In the genomic region with DNA sequence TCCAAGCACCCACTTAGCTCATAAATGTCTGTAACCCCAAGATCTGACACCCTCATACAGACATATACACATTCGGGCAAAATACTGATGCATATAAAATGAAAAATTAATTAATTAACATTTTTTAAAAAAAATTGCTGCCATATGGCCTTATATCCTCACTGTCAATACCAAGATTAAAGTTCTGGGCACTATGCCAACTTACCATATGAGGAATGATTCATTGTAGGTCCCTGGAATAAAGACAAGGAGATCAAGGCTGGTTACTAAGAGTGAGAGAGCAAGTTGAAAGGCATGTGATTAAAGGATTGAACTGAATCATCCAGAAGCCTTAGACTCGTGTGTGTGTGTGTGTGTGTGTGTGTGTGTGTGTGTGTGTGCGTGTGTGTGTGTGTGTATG, we compare ENCODE assay signal across 19 mouse cellular contexts. TPM values are rescaled to one million over a fixed set of nuclear protein-coding genes. Genes with fewer than 3 reads are reported as not detected.
DNase-seq lines count a peak whose midpoint lies in the region; ATAC-seq and TF ChIP-seq lines count a peak whose summit lies in the region.
"Had no signal": no experiment of that assay in that cellular context is flagged by ENCODE, and none has a peak within 500 bp of the region (broad histone marks: within the 10 kb centered on the region; RNA-seq: fewer than 3 reads in every experiment).

No protein-coding gene starts in this region.

- H3K4me1 ChIP-seq in lung, embryonic 14.5 days (ENCODE audit: insufficient read depth) = no peaks in the 10 kb centered on the region
- H3K4me1 ChIP-seq in MEL (ENCODE audit: control insufficient read depth in 1 of 2, insufficient read depth in 2 of 2, low read length in 2 of 2) = peaks cover 17% of the 10 kb centered on the region in 2 experiments
- H3K4me1 ChIP-seq in forebrain, postnatal 0 days (ENCODE audit: insufficient read depth) = no peaks in the 10 kb centered on the region
- H3K4me1 ChIP-seq in intestine, embryonic 15.5 days (replicated peaks) = no peaks in the 10 kb centered on the region
- H3K4me1 ChIP-seq: heart, embryonic 10.5 days; hindbrain, embryonic 13.5 days; kidney, embryonic 15.5 days; limb, embryonic 13.5 days had no signal

- WGBS in lung, embryonic 14.5 days = 49% methylated on average over 3 of the region's 3 CpGs
- WGBS in forebrain, postnatal 0 days = 44% methylated on average over 3 of the region's 3 CpGs
- 64% methylated on average over 3 of the region's 3 CpGs for WGBS in intestine, embryonic 15.5 days

- no peak for TF ChIP-seq POLR2A in MEL (IDR thresholded peaks at IDR 0.05; ENCODE audit: control insufficient read depth in 1 of 2, insufficient read depth in 1 of 2, low read depth in 1 of 2, low read length in 2 of 2, poor library complexity in 1 of 2)

- TF ChIP-seq EP300 in MEL (IDR thresholded peaks at IDR 0.05; ENCODE audit: low read depth in 1 of 2, low read length in 2 of 2) = peak in 1 of 2 experiments; percentile 32; a peak in 2 of 4 replicates

- H3K4me2 ChIP-seq in lung, embryonic 14.5 days = no peak overlapping the region
- H3K4me2 ChIP-seq in forebrain, postnatal 0 days (ENCODE audit: low read depth) = no peak overlapping the region
- no peak overlapping the region for H3K4me2 ChIP-seq in intestine, embryonic 15.5 days (replicated peaks)
- H3K4me2 ChIP-seq: hindbrain, embryonic 13.5 days; kidney, embryonic 15.5 days; limb, embryonic 13.5 days had no signal

- no peak for TF ChIP-seq CTCF in lung, embryonic 14.5 days (IDR thresholded peaks at IDR 0.05; ENCODE audit: low read depth)
- no peak for TF ChIP-seq CTCF in MEL (IDR thresholded peaks at IDR 0.05 in 2 of 3, conservative IDR thresholded peaks at IDR 0.05 in 1 of 3; ENCODE audit: control insufficient read depth in 1 of 3, insufficient read depth in 1 of 3, low read depth in 2 of 3, low read length in 3 of 3, poor library complexity in 1 of 3, severe bottlenecking in 1 of 3)
- TF ChIP-seq CTCF in forebrain, postnatal 0 days (IDR thresholded peaks at IDR 0.05; ENCODE audit: low read depth) = no peak

- no peaks in the 10 kb centered on the region for H3K79me2 ChIP-seq in MEL (ENCODE audit: control insufficient read depth, insufficient read depth, low read length, poor library complexity)

- no peak; the same call in 1 of the 2 replicates for ATAC-seq in cerebellum, adult (ENCODE audit: insufficient number of reproducible peaks, low FRiP score, low TSS enrichment)
- ATAC-seq in lung, embryonic 14.5 days (ENCODE audit: insufficient read depth) = no peak
- peak; percentile 40; the same call in 1 of the 2 replicates for ATAC-seq in forebrain, postnatal 0 days
- ATAC-seq in intestine, embryonic 15.5 days = no peak
- ATAC-seq: intestine, embryonic 16.5 days; midbrain, embryonic 16.5 days had no signal

- DNase-seq in cerebellum, postnatal 14 days = peak; percentile 3 to 27
- peak; percentile 7 for DNase-seq in lung, embryonic 14.5 days
- no peak for DNase-seq in lung, postnatal 10 days
- peak; percentile 75 for DNase-seq in MEL (ENCODE audit: low read depth, low spot score)
- no peak for DNase-seq in forebrain, postnatal 0 days
- DNase-seq in layer of hippocampus, postnatal 25 days (ENCODE audit: extremely low spot score in 1 of 2, low spot score in 1 of 2) = no peak
- DNase-seq: adrenal gland, postnatal 14 days; heart, postnatal 10 days; right cerebral cortex, postnatal 25 days; thymus, postnatal 14 days had no signal

- H3K27ac ChIP-seq in lung, embryonic 14.5 days (ENCODE audit: low read depth) = no peak overlapping the region
- H3K27ac ChIP-seq in MEL (ENCODE audit: control insufficient read depth, low read depth, low read length) = no peak overlapping the region
- H3K27ac ChIP-seq in forebrain, postnatal 0 days (ENCODE audit: low read depth, low read length) = no peak overlapping the region
- no peak overlapping the region for H3K27ac ChIP-seq in intestine, embryonic 15.5 days
- H3K27ac ChIP-seq: heart, embryonic 10.5 days; hindbrain, embryonic 13.5 days; kidney, embryonic 15.5 days; limb, embryonic 13.5 days; macrophage had no signal

- H3K36me3 ChIP-seq in lung, embryonic 14.5 days (ENCODE audit: insufficient read depth) = no peaks in the 10 kb centered on the region
- peaks cover 0 to 40% of the 10 kb centered on the region in 2 experiments; a peak in 2 of 4 replicates for H3K36me3 ChIP-seq in MEL (ENCODE audit: control insufficient read depth in 1 of 2, insufficient read depth in 2 of 2, low read length in 2 of 2)
- no peaks in the 10 kb centered on the region for H3K36me3 ChIP-seq in forebrain, postnatal 0 days (ENCODE audit: insufficient read depth)
- no peaks in the 10 kb centered on the region for H3K36me3 ChIP-seq in intestine, embryonic 15.5 days
- H3K36me3 ChIP-seq: heart, embryonic 10.5 days; hindbrain, embryonic 13.5 days; kidney, embryonic 15.5 days; limb, embryonic 13.5 days had no signal

- no peak overlapping the region for H3K4me3 ChIP-seq in lung, embryonic 14.5 days (ENCODE audit: low read depth, low read length)
- H3K4me3 ChIP-seq in MEL (ENCODE audit: control insufficient read depth in 1 of 2, insufficient read depth in 1 of 2, low read depth in 2 of 2, low read length in 2 of 2) = no peak overlapping the region
- no peak overlapping the region for H3K4me3 ChIP-seq in forebrain, postnatal 0 days (ENCODE audit: low read depth, low read length)
- H3K4me3 ChIP-seq in intestine, embryonic 15.5 days (replicated peaks) = no peak overlapping the region
- H3K4me3 ChIP-seq: heart, embryonic 10.5 days; hindbrain, embryonic 13.5 days; kidney, embryonic 15.5 days; limb, embryonic 13.5 days had no signal

- no peak overlapping the region for H3K9ac ChIP-seq in lung, embryonic 14.5 days
- H3K9ac ChIP-seq in MEL (ENCODE audit: control insufficient read depth, low read depth, low read length, poor library complexity, severe bottlenecking) = no peak overlapping the region
- H3K9ac ChIP-seq in forebrain, postnatal 0 days = no peak overlapping the region
- H3K9ac ChIP-seq in intestine, embryonic 15.5 days = no peak overlapping the region
- H3K9ac ChIP-seq: hindbrain, embryonic 13.5 days; kidney, embryonic 15.5 days; limb, embryonic 13.5 days had no signal

- TF ChIP-seq RAD21 in MEL (IDR thresholded peaks at IDR 0.05; ENCODE audit: low read depth, low read length) = no peak

- H3K9me3 ChIP-seq in lung, embryonic 14.5 days (ENCODE audit: low read depth, low read length) = no peaks in the 10 kb centered on the region
- H3K9me3 ChIP-seq in MEL (replicated peaks; ENCODE audit: insufficient read depth, low read length) = no peaks in the 10 kb centered on the region
- no peaks in the 10 kb centered on the region for H3K9me3 ChIP-seq in forebrain, postnatal 0 days (ENCODE audit: low read length)
- no peaks in the 10 kb centered on the region for H3K9me3 ChIP-seq in intestine, embryonic 15.5 days
- H3K9me3 ChIP-seq: heart, embryonic 10.5 days; hindbrain, embryonic 13.5 days; kidney, embryonic 15.5 days; limb, embryonic 13.5 days had no signal

- peaks cover 12% of the 10 kb centered on the region for H3K27me3 ChIP-seq in lung, embryonic 14.5 days (ENCODE audit: insufficient read depth, low read length)
- H3K27me3 ChIP-seq in MEL (ENCODE audit: control insufficient read depth in 1 of 2, insufficient read depth in 2 of 2, low read length in 2 of 2) = no peaks in the 10 kb centered on the region
- H3K27me3 ChIP-seq in forebrain, postnatal 0 days (ENCODE audit: insufficient read depth, low read length) = no peaks in the 10 kb centered on the region
- 0 out of 2 replicates have a peak, but pooled peaks cover 3% of the 10 kb centered on the region for H3K27me3 ChIP-seq in intestine, embryonic 15.5 days (replicated peaks)

TF ChIP-seq in MEL, 35 proteins besides CTCF, POLR2A, EP300 and RAD21:
- TF ChIP-seq ETS1 (IDR thresholded peaks at IDR 0.05; ENCODE audit: low read depth, low read length) (peak; percentile 79), MXI1 (IDR thresholded peaks at IDR 0.05; ENCODE audit: low read depth, low read length) (no peak), POLR2AphosphoS5 (IDR thresholded peaks at IDR 0.05; ENCODE audit: borderline replicate concordance, low read depth, low read length) (no peak), ZNF384 (IDR thresholded peaks at IDR 0.05; ENCODE audit: low read depth, low read length) (peak; percentile 63)

RNA-seq across cellular contexts. Expression of gene Phka2, which starts 7.6 kb away (rescaled TPM):
- 15.1 and 15.6 TPM in 2 replicates for polyA plus RNA-seq in lung, embryonic 14.5 days (2014; fragmentation: Nextera tagmentation; extraction: Ambion mirVana)
- total RNA-seq in MEL (2012; rRNA removed) = 16.6 and 20.7 TPM in 2 replicates
- polyA plus RNA-seq in MEL (2012; ENCODE audit: insufficient read depth in 1 of 2, insufficient read length in 2 of 2, low read depth in 1 of 2, low replicate concordance in 2 of 2, missing spikeins in 1 of 2) = 10 to 100 TPM in 1 of 2 experiments, not detected in 1; 31.0 TPM
- total RNA-seq in forebrain, postnatal 0 days (2014; rRNA removed) = 15.3 and 22.8 TPM in 2 replicates
- polyA plus RNA-seq in forebrain, postnatal 0 days (2015; fragmentation: Nextera tagmentation; extraction: Ambion mirVana) = 3.4 and 6.0 TPM in 2 replicates
- polyA plus RNA-seq in intestine, embryonic 15.5 days (2015; fragmentation: Nextera tagmentation; extraction: Ambion mirVana) = 11.1 and 12.0 TPM in 2 replicates
- 10 to 100 TPM; 23.0 to 37.9 TPM for total RNA-seq in layer of hippocampus, postnatal 25 days (2021)

Comparison
In these comparisons a context has a peak if more than half of its experiments do, and no peak if none do; other contexts are left out.
1. DNase-seq: peak in cerebellum, postnatal 14 days (2 of 2), lung, embryonic 14.5 days (single experiment) and MEL (single experiment); none in lung, postnatal 10 days (single experiment), forebrain, postnatal 0 days (single experiment) and layer of hippocampus, postnatal 25 days (0 of 2).